In the genomic region with DNA sequence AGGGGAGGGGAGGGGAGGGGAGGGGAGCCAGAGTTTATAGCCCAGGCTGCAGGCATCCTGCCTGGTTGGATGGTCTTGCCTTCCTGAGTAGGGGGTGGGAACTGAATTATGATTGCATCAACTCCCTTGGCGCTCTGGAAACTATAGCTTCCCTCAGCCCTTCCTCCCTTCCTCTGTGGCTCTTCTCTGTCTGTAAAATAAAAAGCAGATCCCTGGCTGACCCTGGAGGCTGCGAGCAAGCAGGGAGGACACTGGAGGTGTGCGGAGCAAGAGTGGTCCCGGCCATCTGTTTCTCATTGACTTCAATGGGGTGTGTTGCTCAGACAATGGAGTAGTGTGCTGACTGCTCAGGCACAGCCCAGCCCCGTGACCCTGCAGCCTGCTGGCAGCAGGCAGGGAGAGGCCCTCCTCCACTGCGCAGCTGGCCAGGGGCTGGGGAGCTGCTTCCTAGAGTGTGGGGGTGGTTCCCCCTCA, we compare ENCODE assay signal across 8 mouse cellular contexts. TPM values are rescaled to one million over a fixed set of nuclear protein-coding genes. Genes with fewer than 3 reads are reported as not detected.
DNase-seq lines count a peak whose midpoint lies in the region; ATAC-seq and TF ChIP-seq lines count a peak whose summit lies in the region.

No protein-coding gene starts in this region.

- H3K4me1 ChIP-seq in lung, embryonic 15.5 days: peaks cover 35% of the 10 kb centered on the region
- peaks cover 18% of the 10 kb centered on the region for H3K4me1 ChIP-seq in hindbrain, embryonic 14.5 days (replicated peaks; ENCODE audit: control insufficient read depth, insufficient read depth, low read length)
- peaks cover 17% of the 10 kb centered on the region for H3K4me1 ChIP-seq in stomach, embryonic 16.5 days (ENCODE audit: control insufficient read depth, insufficient read depth, low read length)

- peak; percentile 97 for ATAC-seq in lung, embryonic 15.5 days (ENCODE audit: borderline replicate concordance, extremely low read depth, low FRiP score, low TSS enrichment)
- peak; percentile 88 for ATAC-seq in hindbrain, embryonic 14.5 days (ENCODE audit: low FRiP score)
- ATAC-seq in megakaryocyte progenitor cell, adult 5-6 weeks (replicated peaks; ENCODE audit: poor library complexity): peak; percentile 66
- peak; percentile 94 for ATAC-seq in stomach, embryonic 16.5 days (ENCODE audit: insufficient read depth, low FRiP score)

- peak overlapping the region; percentile 44 for H3K4me2 ChIP-seq in lung, embryonic 15.5 days
- peak overlapping the region; percentile 39 for H3K4me2 ChIP-seq in hindbrain, embryonic 14.5 days (replicated peaks)
- peak overlapping the region; percentile 25 for H3K4me2 ChIP-seq in stomach, embryonic 16.5 days (ENCODE audit: low read depth, low read length)

- DNase-seq in lung, postnatal 36 days: no peak
- DNase-seq in brain, embryonic 14.5 days (ENCODE audit: low read depth): peak; percentile 88
- peak; percentile 78 for DNase-seq in gastrocnemius, adult 2 months
- DNase-seq in hindbrain, embryonic 14.5 days (ENCODE audit: low spot score): peak; percentile 36
- DNase-seq in thymus, postnatal 10 days (ENCODE audit: low spot score in 2 of 2): no peak

- 0 out of 2 replicates have a peak overlapping the region, but pooled peaks have one; percentile 5 for H3K9ac ChIP-seq in lung, embryonic 15.5 days
- 0 out of 2 replicates have a peak overlapping the region, but pooled peaks have one; percentile 18 for H3K9ac ChIP-seq in hindbrain, embryonic 14.5 days
- 0 out of 2 replicates have a peak overlapping the region, but pooled peaks have one; percentile 11 for H3K9ac ChIP-seq in stomach, embryonic 16.5 days (ENCODE audit: low read length)

- intact Hi-C loops in gastrocnemius, adult 2 months (cut with DNase I): no loop called here

- no peaks in the 10 kb centered on the region for H3K27me3 ChIP-seq in lung, embryonic 15.5 days
- H3K27me3 ChIP-seq in hindbrain, embryonic 14.5 days (ENCODE audit: control insufficient read depth, insufficient read depth, low read length): no peaks in the 10 kb centered on the region
- no peaks in the 10 kb centered on the region for H3K27me3 ChIP-seq in stomach, embryonic 16.5 days (ENCODE audit: control insufficient read depth, insufficient read depth, low read length)

- no peak for TF ChIP-seq POLR2A in brain, embryonic 14.5 days (IDR thresholded peaks at IDR 0.05; ENCODE audit: borderline replicate concordance, extremely low read depth, insufficient read depth, insufficient read length, poor library complexity, severe bottlenecking)

- H3K36me3 ChIP-seq in lung, embryonic 15.5 days: no peaks in the 10 kb centered on the region
- H3K36me3 ChIP-seq in hindbrain, embryonic 14.5 days (replicated peaks; ENCODE audit: control insufficient read depth, insufficient read depth): no peaks in the 10 kb centered on the region
- H3K36me3 ChIP-seq in stomach, embryonic 16.5 days (ENCODE audit: control insufficient read depth, insufficient read depth, low read length): no peaks in the 10 kb centered on the region

- H3K27ac ChIP-seq in lung, embryonic 15.5 days: peak overlapping the region; percentile 92
- H3K27ac ChIP-seq in gastrocnemius, adult 2 months: peak overlapping the region; percentile 71
- H3K27ac ChIP-seq in hindbrain, embryonic 14.5 days: peak overlapping the region; percentile 71
- peak overlapping the region; percentile 82 for H3K27ac ChIP-seq in stomach, embryonic 16.5 days (ENCODE audit: low read length)

- no peaks in the 10 kb centered on the region for H3K9me3 ChIP-seq in lung, embryonic 15.5 days
- H3K9me3 ChIP-seq in hindbrain, embryonic 14.5 days (ENCODE audit: control insufficient read depth, low read length): no peaks in the 10 kb centered on the region
- H3K9me3 ChIP-seq in stomach, embryonic 16.5 days (replicated peaks; ENCODE audit: control insufficient read depth, low read length): no peaks in the 10 kb centered on the region

- H3K4me3 ChIP-seq in lung, embryonic 15.5 days: no peak overlapping the region; the same call in 1 of the 2 replicates
- no peak overlapping the region for H3K4me3 ChIP-seq in gastrocnemius, adult 2 months
- no peak overlapping the region for H3K4me3 ChIP-seq in hindbrain, embryonic 14.5 days (replicated peaks; ENCODE audit: low read length)
- H3K4me3 ChIP-seq in stomach, embryonic 16.5 days (replicated peaks; ENCODE audit: low read length): no peak overlapping the region

- under 1% methylated on average over 6 of the region's 6 CpGs for WGBS in lung, embryonic 15.5 days
- WGBS in hindbrain, embryonic 14.5 days: 0% methylated on average over 6 of the region's 6 CpGs
- 3% methylated on average over 6 of the region's 6 CpGs for WGBS in stomach, embryonic 16.5 days

- TF ChIP-seq CTCF in brain, embryonic 14.5 days (IDR thresholded peaks at IDR 0.05; ENCODE audit: borderline replicate concordance, extremely low read depth, insufficient read depth, insufficient read length): no peak
- no peak for TF ChIP-seq CTCF in gastrocnemius, adult 2 months (IDR thresholded peaks at IDR 0.05)

RNA-seq across cellular contexts. Expression of a gene that starts 27.3 kb away (rescaled TPM):
- 189 TPM in 2 replicates for polyA plus RNA-seq in lung, embryonic 15.5 days (2015; fragmentation: Nextera tagmentation; extraction: Ambion mirVana)
- 4.1 and 7.0 TPM in 2 replicates for polyA plus RNA-seq in brain, embryonic 14.5 days (2012; rRNA removed)
- total RNA-seq in gastrocnemius, adult 2 months (2021): 10 to 100 TPM; 13.0 to 24.8 TPM
- polyA plus RNA-seq in hindbrain, embryonic 14.5 days (2014; fragmentation: Nextera tagmentation; extraction: Ambion mirVana): 5.2 and 7.1 TPM in 2 replicates
- 8.4 and 10.1 TPM in 2 replicates for total RNA-seq in megakaryocyte progenitor cell, adult 5-6 weeks (2015)
- 15.4 and 15.7 TPM in 2 replicates for total RNA-seq in megakaryocyte progenitor cell, adult 5-6 weeks (2017)
- 180 and 191 TPM in 2 replicates for polyA plus RNA-seq in stomach, embryonic 16.5 days (2015; fragmentation: Nextera tagmentation; extraction: Ambion mirVana)

RNA-seq across cellular contexts. Expression of a gene that starts 33.7 kb away (rescaled TPM):
- polyA plus RNA-seq in lung, embryonic 15.5 days (2015; fragmentation: Nextera tagmentation; extraction: Ambion mirVana): 0.53 TPM in 1 of 2 replicates, not detected in the other
- polyA plus RNA-seq in brain, embryonic 14.5 days (2012; rRNA removed): 0.14 TPM in 1 of 2 replicates, not detected in the other
- not detected for total RNA-seq in gastrocnemius, adult 2 months (2021)
- polyA plus RNA-seq in hindbrain, embryonic 14.5 days (2014; fragmentation: Nextera tagmentation; extraction: Ambion mirVana): not detected in 2 replicates
- total RNA-seq in megakaryocyte progenitor cell, adult 5-6 weeks (2015): not detected in 2 replicates
- total RNA-seq in megakaryocyte progenitor cell, adult 5-6 weeks (2017): not detected in 2 replicates
- polyA plus RNA-seq in stomach, embryonic 16.5 days (2015; fragmentation: Nextera tagmentation; extraction: Ambion mirVana): 2.6 and 5.8 TPM in 2 replicates

RNA-seq across cellular contexts. Expression of a gene that starts 59.7 kb away (rescaled TPM):
- 1.7 and 1.8 TPM in 2 replicates for polyA plus RNA-seq in lung, embryonic 15.5 days (2015; fragmentation: Nextera tagmentation; extraction: Ambion mirVana)
- 3.8 and 4.0 TPM in 2 replicates for polyA plus RNA-seq in brain, embryonic 14.5 days (2012; rRNA removed)
- total RNA-seq in gastrocnemius, adult 2 months (2021): not detected
- 3.9 and 4.1 TPM in 2 replicates for polyA plus RNA-seq in hindbrain, embryonic 14.5 days (2014; fragmentation: Nextera tagmentation; extraction: Ambion mirVana)
- 0.67 and 0.95 TPM in 2 replicates for total RNA-seq in megakaryocyte progenitor cell, adult 5-6 weeks (2015)
- not detected in 2 replicates for total RNA-seq in megakaryocyte progenitor cell, adult 5-6 weeks (2017)
- 1.6 and 1.9 TPM in 2 replicates for polyA plus RNA-seq in stomach, embryonic 16.5 days (2015; fragmentation: Nextera tagmentation; extraction: Ambion mirVana)

Comparison
In these comparisons a context has a peak if more than half of its experiments do, and no peak if none do; other contexts are left out.
1. DNase-seq: peak in brain, embryonic 14.5 days (single experiment), gastrocnemius, adult 2 months (single experiment) and hindbrain, embryonic 14.5 days (single experiment); none in lung, postnatal 36 days (single experiment) and thymus, postnatal 10 days (0 of 2).
2. RNA of a gene that starts 27.3 kb away (polyA plus RNA-seq): 189 TPM in lung, embryonic 15.5 days and 180 to 191 TPM in stomach, embryonic 16.5 days; 5.2 to 7.1 TPM in hindbrain, embryonic 14.5 days and 4.1 to 7.0 TPM in brain, embryonic 14.5 days; every median in the first group is over 10 times any median in the second.
3. Peak in every context shown above with its lines, with median percentiles within 50 percentile points of each other: ATAC-seq, H3K27ac ChIP-seq, H3K4me2 ChIP-seq and H3K9ac ChIP-seq.